Mouse (Mus musculus): ENCODE results near the gene Ggact. TPM values are rescaled to one million over a fixed set of nuclear protein-coding genes. Genes with fewer than 3 reads are reported as not detected.
A peak's percentile ranks its signal among the peaks of the same experiment; 100 is the strongest.

Gene Ggact
- polyA plus RNA-seq, 1 experiment from 2014 or later = 15.0 TPM

DNA sequence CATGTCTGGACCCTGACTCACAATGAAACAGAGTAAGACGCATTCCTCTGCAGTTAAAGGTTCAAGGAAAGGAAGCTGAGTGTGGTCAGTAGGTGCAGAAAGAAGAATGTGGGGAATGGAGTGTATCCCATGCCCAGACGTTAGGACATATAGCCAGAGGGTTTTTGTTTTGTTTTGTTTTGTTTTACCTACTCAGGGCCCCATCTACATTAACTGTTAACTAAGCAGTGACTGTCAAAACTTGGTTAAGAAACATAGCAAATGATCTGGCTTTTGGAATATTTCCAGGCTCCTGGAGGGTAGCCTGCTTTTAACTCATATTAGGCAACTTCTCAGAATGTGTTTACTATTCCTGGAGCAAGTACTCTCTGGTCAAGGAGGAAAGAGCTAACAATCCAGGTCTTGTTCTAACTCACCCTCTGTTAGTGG, 9.6 kb downstream of the Ggact start:
- 59% methylated on average over 2 of the region's 2 CpGs for WGBS (ENCODE audit: insufficient replicate concordance)
- no peak for ATAC-seq (replicated peaks; ENCODE audit: insufficient number of reproducible peaks, low FRiP score, low TSS enrichment)

DNA sequence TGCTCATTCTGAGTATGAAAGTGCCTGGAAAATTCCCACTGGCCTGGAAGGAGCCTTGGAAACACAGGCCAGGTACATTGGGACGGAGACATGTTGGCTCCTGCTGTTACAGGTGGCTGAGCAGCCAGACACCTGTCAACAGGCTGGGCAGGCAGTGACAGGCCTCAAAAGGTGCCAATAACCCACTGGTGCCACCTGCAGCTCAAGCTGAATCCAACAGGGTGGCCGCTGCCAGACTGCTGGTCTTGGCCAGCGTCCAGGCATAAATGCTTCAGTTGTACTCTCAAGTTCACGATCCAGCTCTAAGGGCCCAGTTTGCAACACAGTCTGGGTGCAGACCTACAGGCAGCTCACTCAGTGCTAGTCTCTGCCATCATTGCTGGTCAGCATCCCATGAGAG, 10.7 kb downstream of the Ggact start:
- ATAC-seq (replicated peaks; ENCODE audit: insufficient number of reproducible peaks, low FRiP score, low TSS enrichment) = 0 out of 2 replicates have a peak, but pooled peaks have one; percentile 52
- no peak overlapping the region for H3K4me2 ChIP-seq
- WGBS (ENCODE audit: insufficient replicate concordance) = 59% methylated on average over 4 of the region's 4 CpGs
- no peaks in the 10 kb centered on the region for H3K27me3 ChIP-seq (ENCODE audit: control insufficient read depth, insufficient read depth, low read length)
- H3K9me3 ChIP-seq (replicated peaks; ENCODE audit: control insufficient read depth, low read length) = no peaks in the 10 kb centered on the region
- H3K9ac ChIP-seq (ENCODE audit: low read depth, low read length) = 0 out of 2 replicates have a peak overlapping the region, but pooled peaks have one; percentile 2
- H3K27ac ChIP-seq (ENCODE audit: low read depth, low read length) = no peak overlapping the region
- H3K4me1 ChIP-seq (ENCODE audit: control insufficient read depth, insufficient read depth, low read length) = peaks cover 11% of the 10 kb centered on the region
- H3K36me3 ChIP-seq (ENCODE audit: control insufficient read depth, insufficient read depth, low read length) = no peaks in the 10 kb centered on the region
- H3K4me3 ChIP-seq (ENCODE audit: low read depth, low read length) = no peak overlapping the region

More for the DNA sequence above, 9.6 kb downstream of the Ggact start:
- no peak overlapping the region for H3K4me2 ChIP-seq
- no peaks in the 10 kb centered on the region for H3K36me3 ChIP-seq (ENCODE audit: control insufficient read depth, insufficient read depth, low read length)
- H3K9ac ChIP-seq (ENCODE audit: low read depth, low read length) = no peak overlapping the region
- H3K27ac ChIP-seq (ENCODE audit: low read depth, low read length) = no peak overlapping the region
- H3K9me3 ChIP-seq (replicated peaks; ENCODE audit: control insufficient read depth, low read length) = no peaks in the 10 kb centered on the region
- H3K4me3 ChIP-seq (ENCODE audit: low read depth, low read length) = no peak overlapping the region
- H3K27me3 ChIP-seq (ENCODE audit: control insufficient read depth, insufficient read depth, low read length) = no peaks in the 10 kb centered on the region
- peaks cover 11% of the 10 kb centered on the region for H3K4me1 ChIP-seq (ENCODE audit: control insufficient read depth, insufficient read depth, low read length)

DNA sequence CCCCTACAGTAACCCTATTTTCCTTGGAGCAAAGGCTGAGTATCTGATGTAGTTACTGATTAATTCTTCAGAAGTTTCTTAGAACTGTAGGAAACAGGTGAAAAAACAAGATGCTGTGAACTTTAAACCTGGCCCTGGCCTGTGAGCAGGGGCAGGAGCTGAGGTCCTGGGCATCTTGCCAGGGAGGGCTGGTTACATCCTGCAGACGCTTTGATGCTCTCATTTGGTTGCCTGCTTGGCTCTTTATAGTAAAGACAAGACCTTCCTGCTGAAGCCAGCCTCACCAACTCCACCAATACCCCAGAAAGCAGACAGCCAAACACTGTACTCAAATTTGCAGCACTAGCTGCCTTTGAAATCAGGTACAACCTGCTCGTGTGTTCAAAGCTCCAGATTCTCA, 11.4 kb downstream of the Ggact start:
- Histone ChIP-seq H3K4me1 (ENCODE audit: control insufficient read depth, insufficient read depth, low read length) (peaks cover 11% of the 10 kb centered on the region), H3K36me3 (ENCODE audit: control insufficient read depth, insufficient read depth, low read length) (no peaks in the 10 kb centered on the region), H3K9me3 (replicated peaks; ENCODE audit: control insufficient read depth, low read length) (no peaks in the 10 kb centered on the region), H3K4me3 (ENCODE audit: low read depth, low read length) (no peak overlapping the region), H3K27me3 (ENCODE audit: control insufficient read depth, insufficient read depth, low read length) (no peaks in the 10 kb centered on the region), H3K9ac (ENCODE audit: low read depth, low read length) (no peak overlapping the region), H3K4me2 (no peak overlapping the region), H3K27ac (ENCODE audit: low read depth, low read length) (no peak overlapping the region)
- WGBS (ENCODE audit: insufficient replicate concordance) = 62% methylated on average over 2 of the region's 2 CpGs
- no peak for ATAC-seq (replicated peaks; ENCODE audit: insufficient number of reproducible peaks, low FRiP score, low TSS enrichment)

DNA sequence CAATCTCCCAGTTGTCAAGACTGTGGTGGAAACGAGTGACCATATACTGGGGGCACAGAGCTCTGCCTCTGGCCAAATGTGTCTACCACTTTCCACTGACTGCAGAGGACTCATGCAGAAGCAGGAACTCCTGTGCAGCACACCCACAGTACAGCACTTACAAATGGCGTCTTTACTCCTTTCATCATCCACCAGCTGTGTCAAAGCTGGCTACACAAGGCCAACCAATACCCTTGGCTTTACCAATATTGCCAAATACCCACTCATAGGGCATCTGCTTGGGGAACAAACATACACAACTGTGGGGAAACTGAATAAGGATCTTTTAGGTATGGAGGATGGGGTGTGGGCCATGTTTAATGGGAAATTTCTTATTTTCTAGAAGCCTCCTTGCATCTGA, 11.8 kb downstream of the Ggact start:
- Histone ChIP-seq H3K27ac (ENCODE audit: low read depth, low read length) (no peak overlapping the region), H3K4me3 (ENCODE audit: low read depth, low read length) (no peak overlapping the region), H3K36me3 (ENCODE audit: control insufficient read depth, insufficient read depth, low read length) (no peaks in the 10 kb centered on the region), H3K4me1 (ENCODE audit: control insufficient read depth, insufficient read depth, low read length) (peaks cover 11% of the 10 kb centered on the region), H3K27me3 (ENCODE audit: control insufficient read depth, insufficient read depth, low read length) (no peaks in the 10 kb centered on the region), H3K4me2 (no peak overlapping the region), H3K9ac (ENCODE audit: low read depth, low read length) (no peak overlapping the region), H3K9me3 (replicated peaks; ENCODE audit: control insufficient read depth, low read length) (no peaks in the 10 kb centered on the region)
- no peak for ATAC-seq (replicated peaks; ENCODE audit: insufficient number of reproducible peaks, low FRiP score, low TSS enrichment)
- 76% methylated on average over 2 of the region's 2 CpGs for WGBS (ENCODE audit: insufficient replicate concordance)

DNA sequence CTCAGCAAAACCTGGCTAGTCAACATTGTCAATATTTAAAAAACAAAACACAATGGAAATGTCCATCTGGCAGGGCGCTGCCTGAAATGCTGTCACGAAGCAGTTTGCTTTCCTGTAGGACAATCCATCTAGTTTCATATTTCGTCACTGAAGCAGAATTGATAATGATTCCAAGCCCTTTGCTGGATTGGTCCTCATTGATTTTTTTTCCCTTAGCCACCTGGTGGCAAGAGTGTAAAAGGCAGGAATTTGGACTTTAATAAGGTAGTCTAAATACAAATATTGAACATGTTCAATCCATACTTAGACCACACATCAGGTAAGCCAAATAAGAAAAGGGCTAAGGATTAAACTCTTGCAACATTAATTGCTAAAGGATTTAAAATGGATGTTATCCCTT, 12.4 kb downstream of the Ggact start:
- Histone ChIP-seq H3K4me1 (ENCODE audit: control insufficient read depth, insufficient read depth, low read length) (peaks cover 11% of the 10 kb centered on the region), H3K4me2 (no peak overlapping the region), H3K9me3 (replicated peaks; ENCODE audit: control insufficient read depth, low read length) (no peaks in the 10 kb centered on the region), H3K4me3 (ENCODE audit: low read depth, low read length) (no peak overlapping the region), H3K36me3 (ENCODE audit: control insufficient read depth, insufficient read depth, low read length) (no peaks in the 10 kb centered on the region), H3K9ac (ENCODE audit: low read depth, low read length) (no peak overlapping the region), H3K27ac (ENCODE audit: low read depth, low read length) (no peak overlapping the region), H3K27me3 (ENCODE audit: control insufficient read depth, insufficient read depth, low read length) (no peaks in the 10 kb centered on the region)
- no peak for ATAC-seq (replicated peaks; ENCODE audit: insufficient number of reproducible peaks, low FRiP score, low TSS enrichment)
- 75% methylated on average over 3 of the region's 3 CpGs for whole genome bisulfite sequencing (ENCODE audit: insufficient replicate concordance)

DNA sequence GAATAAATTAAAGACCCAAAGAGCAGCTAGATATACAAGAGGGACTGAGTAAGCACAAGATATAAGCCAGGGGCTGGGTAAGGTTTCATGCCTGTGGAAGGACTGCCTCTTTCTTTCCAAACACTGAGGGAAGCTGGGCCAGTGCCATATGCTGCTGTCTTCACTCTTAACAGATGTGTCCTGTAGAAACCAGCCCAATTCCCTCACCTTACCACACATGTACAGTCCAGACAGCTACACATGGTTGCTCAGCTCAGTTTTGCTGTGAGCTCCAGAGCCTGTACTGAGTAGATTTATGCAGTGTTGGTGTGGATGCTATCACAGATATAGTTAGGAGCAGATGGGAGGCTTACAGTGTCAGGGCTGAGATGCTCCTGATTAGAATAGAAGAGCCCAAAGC, 12.9 kb downstream of the Ggact start:
- no peak for ATAC-seq (replicated peaks; ENCODE audit: insufficient number of reproducible peaks, low FRiP score, low TSS enrichment)
- Histone ChIP-seq H3K27ac (ENCODE audit: low read depth, low read length) (no peak overlapping the region), H3K4me3 (ENCODE audit: low read depth, low read length) (no peak overlapping the region), H3K9me3 (replicated peaks; ENCODE audit: control insufficient read depth, low read length) (no peaks in the 10 kb centered on the region), H3K4me1 (ENCODE audit: control insufficient read depth, insufficient read depth, low read length) (peaks cover 11% of the 10 kb centered on the region), H3K9ac (ENCODE audit: low read depth, low read length) (no peak overlapping the region), H3K4me2 (no peak overlapping the region), H3K36me3 (ENCODE audit: control insufficient read depth, insufficient read depth, low read length) (no peaks in the 10 kb centered on the region), H3K27me3 (ENCODE audit: control insufficient read depth, insufficient read depth, low read length) (no peaks in the 10 kb centered on the region)

DNA sequence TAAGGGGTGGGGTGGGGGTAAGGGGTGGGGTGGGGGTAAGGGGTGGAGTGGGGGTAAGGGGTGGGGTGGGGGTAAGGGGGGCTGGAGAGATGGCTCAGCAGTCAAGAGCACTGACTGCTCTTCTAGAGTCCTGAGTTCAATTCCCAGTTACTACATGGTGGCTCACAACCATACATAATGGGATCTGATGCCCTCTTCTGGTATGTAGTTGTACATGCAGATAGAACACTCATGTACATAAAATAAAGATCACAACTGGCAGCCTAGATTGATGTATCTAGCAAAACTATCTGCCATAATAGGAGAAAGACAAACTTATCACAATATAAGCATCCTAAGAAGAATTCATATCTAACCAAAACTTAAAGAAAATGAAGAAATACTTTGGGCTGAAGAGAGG, 15.0 kb downstream of the Ggact start:
- no peak for ATAC-seq (replicated peaks; ENCODE audit: insufficient number of reproducible peaks, low FRiP score, low TSS enrichment)
- Histone ChIP-seq H3K27me3 (ENCODE audit: control insufficient read depth, insufficient read depth, low read length) (no peaks in the 10 kb centered on the region), H3K36me3 (ENCODE audit: control insufficient read depth, insufficient read depth, low read length) (no peaks in the 10 kb centered on the region), H3K9me3 (replicated peaks; ENCODE audit: control insufficient read depth, low read length) (no peaks in the 10 kb centered on the region), H3K4me2 (no peak overlapping the region), H3K27ac (ENCODE audit: low read depth, low read length) (no peak overlapping the region), H3K4me3 (ENCODE audit: low read depth, low read length) (no peak overlapping the region), H3K4me1 (ENCODE audit: control insufficient read depth, insufficient read depth, low read length) (peaks cover 11% of the 10 kb centered on the region), H3K9ac (ENCODE audit: low read depth, low read length) (no peak overlapping the region)

DNA sequence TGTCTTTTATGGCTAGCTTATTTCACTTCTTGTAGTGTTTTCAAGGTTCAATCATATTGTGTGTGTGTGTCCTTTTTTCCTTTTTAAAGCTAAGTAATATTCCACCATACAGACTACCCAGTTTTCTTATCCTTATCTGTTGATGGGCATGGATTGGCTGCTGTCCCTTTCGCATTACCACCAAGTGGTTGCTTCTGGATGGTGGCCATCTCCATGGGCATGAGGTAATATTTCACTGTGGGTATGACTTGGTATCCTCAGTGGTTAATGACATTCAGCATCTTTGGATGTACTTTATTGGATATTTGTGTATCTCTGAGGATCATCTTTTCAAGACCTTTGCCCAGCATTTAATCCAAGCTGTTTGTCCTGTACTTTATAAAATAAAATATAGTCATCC, 17.5 kb downstream of the Ggact start:
- Histone ChIP-seq H3K4me1 (ENCODE audit: control insufficient read depth, insufficient read depth, low read length) (no peaks in the 10 kb centered on the region), H3K27ac (ENCODE audit: low read depth, low read length) (no peak overlapping the region), H3K27me3 (ENCODE audit: control insufficient read depth, insufficient read depth, low read length) (no peaks in the 10 kb centered on the region), H3K9ac (ENCODE audit: low read depth, low read length) (no peak overlapping the region), H3K4me2 (no peak overlapping the region), H3K9me3 (replicated peaks; ENCODE audit: control insufficient read depth, low read length) (no peaks in the 10 kb centered on the region), H3K36me3 (ENCODE audit: control insufficient read depth, insufficient read depth, low read length) (no peaks in the 10 kb centered on the region), H3K4me3 (ENCODE audit: low read depth, low read length) (no peak overlapping the region)
- ATAC-seq (replicated peaks; ENCODE audit: insufficient number of reproducible peaks, low FRiP score, low TSS enrichment) = no peak
- WGBS (ENCODE audit: insufficient replicate concordance) = 94% methylated on average over 1 of the region's 1 CpGs

DNA sequence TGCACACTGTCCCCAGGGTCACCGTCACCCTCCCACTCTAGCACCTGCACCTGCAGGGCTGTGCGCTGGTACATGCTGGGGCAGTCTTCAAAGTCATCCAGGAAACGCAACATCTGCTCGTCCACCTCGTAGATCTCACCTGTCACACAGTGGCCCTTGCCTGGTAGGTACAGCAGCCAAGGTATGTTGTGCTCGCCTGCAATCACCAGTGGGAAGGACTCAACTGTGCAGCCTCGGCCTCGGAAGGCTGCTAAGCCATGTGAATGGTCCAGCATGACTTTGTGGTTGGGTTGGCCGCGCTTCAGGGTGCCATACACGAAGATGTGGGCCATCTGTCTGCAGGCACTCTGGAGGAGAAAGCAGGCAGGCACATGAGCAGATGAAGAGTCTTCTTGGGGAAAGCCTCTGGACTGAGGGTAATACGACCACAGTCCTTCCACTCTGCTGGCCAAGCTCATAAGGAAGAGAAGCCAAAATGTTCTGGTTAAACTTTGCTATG, 22.0 kb downstream of the Ggact start:
- H3K9me3 ChIP-seq (replicated peaks; ENCODE audit: control insufficient read depth, low read length) = no peaks in the 10 kb centered on the region
- H3K27me3 ChIP-seq (ENCODE audit: control insufficient read depth, insufficient read depth, low read length) = no peaks in the 10 kb centered on the region
- H3K4me2 ChIP-seq = no peak overlapping the region
- H3K4me1 ChIP-seq (ENCODE audit: control insufficient read depth, insufficient read depth, low read length) = peaks cover 12% of the 10 kb centered on the region
- H3K27ac ChIP-seq (ENCODE audit: low read depth, low read length) = no peak overlapping the region
- no peak overlapping the region for H3K4me3 ChIP-seq (ENCODE audit: low read depth, low read length)
- ATAC-seq (replicated peaks; ENCODE audit: insufficient number of reproducible peaks, low FRiP score, low TSS enrichment) = no peak
- H3K36me3 ChIP-seq (ENCODE audit: control insufficient read depth, insufficient read depth, low read length) = no peaks in the 10 kb centered on the region
- WGBS (ENCODE audit: insufficient replicate concordance) = 91% methylated on average over 12 of the region's 12 CpGs
- no peak overlapping the region for H3K9ac ChIP-seq (ENCODE audit: low read depth, low read length)
